Mouse (Mus musculus) cortical plate, adult 2 months (tissue): ENCODE results near the gene R3hdm2.

Experiments
- CTCF ChIP-seq: fragments of 200-500 bp; IDR thresholded peaks from 2 replicates; pipeline ENCODE4 v1.5.1; 2011; ENCODE audit warnings: mild to moderate bottlenecking, control low read depth, low read length; ENCODE audit not compliant: insufficient read depth; ENCODE audit errors: extremely low read depth
- POLR2A ChIP-seq: fragments of 200-500 bp; IDR thresholded peaks from 2 replicates; pipeline ENCODE4 v1.6.1; 2011; ENCODE audit warnings: mild to moderate bottlenecking, low read length, control low read depth; ENCODE audit not compliant: insufficient read depth; ENCODE audit errors: extremely low read depth

DNA sequence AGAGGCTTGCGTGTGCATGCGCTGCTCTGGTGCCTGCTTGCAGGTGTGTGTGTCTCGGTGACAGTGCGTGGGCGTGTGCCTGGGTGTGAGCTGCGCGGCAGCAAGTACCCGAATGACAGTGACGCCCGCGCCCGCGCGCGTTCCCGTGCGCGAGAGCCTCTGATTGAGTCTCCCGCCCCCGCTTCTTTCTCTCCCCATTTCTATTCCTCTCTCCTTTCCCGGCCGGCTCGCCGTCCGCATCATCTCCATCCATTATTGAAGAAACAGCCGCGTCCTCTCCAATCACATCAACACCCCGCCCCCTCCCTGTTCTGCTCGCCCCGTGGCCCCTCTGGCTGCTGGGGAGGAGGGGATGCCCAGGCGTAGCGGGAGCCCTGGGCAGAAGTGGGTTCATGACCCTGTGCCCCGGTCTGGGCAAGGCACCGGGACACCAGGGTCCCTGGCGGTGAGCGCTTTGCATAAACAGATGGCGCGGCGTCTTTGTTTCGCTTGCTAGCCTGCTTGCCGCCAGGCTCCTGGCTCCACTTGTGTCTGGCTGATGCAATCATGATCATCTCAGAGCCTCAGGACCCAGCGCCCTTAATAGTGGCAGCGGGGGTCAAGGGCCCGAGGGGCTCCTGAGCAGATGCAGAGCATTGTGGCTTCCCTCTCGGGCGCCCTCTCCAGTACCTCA lies 131.6 kb downstream of the R3hdm2 start:
- TF ChIP-seq POLR2A = peak; percentile 15; the same call in 1 of the 2 replicates
- no peak for TF ChIP-seq CTCF
